Mouse (Mus musculus): Measurements from ENCODE around the gene Sirpa.

DNA sequence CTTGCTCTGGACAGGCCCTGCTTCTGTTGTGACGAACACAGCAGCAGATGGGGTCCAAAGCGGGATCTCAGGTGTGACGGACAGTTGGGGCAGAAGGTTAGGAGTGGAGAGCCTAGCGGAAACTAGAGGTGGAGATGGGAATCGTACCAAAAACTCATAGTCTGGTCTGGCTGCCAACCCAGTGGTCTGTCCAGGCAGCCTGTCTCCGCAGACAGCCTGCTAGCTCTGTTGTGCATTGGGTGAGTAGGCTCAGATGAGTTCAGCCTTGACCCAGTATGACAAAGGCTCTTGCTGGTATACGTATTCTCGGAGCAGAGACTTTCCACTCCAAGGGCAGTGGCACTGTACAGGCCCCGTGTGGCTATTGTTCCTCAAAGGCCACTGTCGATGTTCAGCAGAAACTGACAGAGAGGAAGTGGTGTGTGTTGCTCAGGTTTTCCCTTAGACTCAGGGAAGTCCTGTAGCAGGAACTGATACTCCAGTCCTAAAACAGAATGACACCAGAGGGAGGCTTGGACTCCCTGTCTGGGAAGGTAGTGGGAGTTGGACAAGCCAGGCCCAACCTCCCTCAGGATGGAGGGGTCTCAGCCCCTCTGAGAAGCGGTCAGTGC, 6.6 kb upstream of the Sirpa start:
- TF ChIP-seq ZNF384 (IDR thresholded peaks at IDR 0.05; ENCODE audit: low read depth, low read length) (no peak), CHD2 (IDR thresholded peaks at IDR 0.05; ENCODE audit: low read depth, low read length) (no peak)

All from ES-E14 (cell line).